Mouse (Mus musculus) lung, postnatal 0 days (tissue): ENCODE results near the gene Brf1.

ENCODE experiments used
- CTCF ChIP-seq: IDR thresholded peaks from 2 replicates; pipeline ENCODE4 v1.5.1; 2016; ENCODE audit warnings: antibody characterized with exemption, mild to moderate bottlenecking
- EP300 ChIP-seq: IDR thresholded peaks from 2 replicates; pipeline ENCODE4 v1.6.1; 2016; ENCODE audit warnings: antibody characterized with exemption, mild to moderate bottlenecking, control low read depth

GRCm38 (mm10) chr12:113038414-113038813 lies 37.9 kb upstream of the Brf1 start:
- TF ChIP-seq CTCF (no peak), EP300 (no peak)
